Mouse (Mus musculus) erythroblast, embryonic 14.5 days (primary cell): ENCODE data around the gene N4bp2l2. TPM values are rescaled to one million over a fixed set of nuclear protein-coding genes. Genes with fewer than 3 reads are reported as not detected.

Experiments
- H3K27me3 ChIP-seq: 2 replicates; pipeline ENCODE4 v1.6.1; 2012; ENCODE audit warnings: inconsistent platforms; ENCODE audit not compliant: control insufficient read depth
- H3K36me3 ChIP-seq: 2 replicates; pipeline ENCODE4 v1.6.1; 2012; ENCODE audit warnings: mild to moderate bottlenecking, inconsistent platforms; ENCODE audit not compliant: control insufficient read depth
- H3K4me1 ChIP-seq: 2 replicates; pipeline ENCODE4 v1.6.1; 2012; ENCODE audit warnings: inconsistent platforms; ENCODE audit not compliant: control insufficient read depth
- H3K4me3 ChIP-seq: replicated peaks from 2 replicates; pipeline ENCODE3; 2012; ENCODE audit warnings: moderate library complexity, mild to moderate bottlenecking, inconsistent platforms
- H3K9me3 ChIP-seq: 2 replicates; pipeline ENCODE4 v1.6.1; 2012; ENCODE audit warnings: low read length, inconsistent platforms, mixed read lengths; ENCODE audit not compliant: control insufficient read depth
- GATA1 ChIP-seq: IDR thresholded peaks from 2 replicates; pipeline ENCODE4 v1.6.1; 2012; ENCODE audit warnings: low read length, inconsistent platforms, mixed read lengths
- TAL1 ChIP-seq: IDR thresholded peaks from 3 replicates; pipeline ENCODE4 v1.6.1; 2012; ENCODE audit warnings: low read length, inconsistent platforms, mixed read lengths
- polyA plus RNA-seq: library from polyadenylated mRNA; stranded (reverse); fragments of >175 nt; gene quantifications from 2 replicates; pipeline ENCODE4 v1.2.3, GENCODE M21; 2012

Gene N4bp2l2
- polyA plus RNA-seq, 1 experiment, result 1.5 TPM

- no peak for TF ChIP-seq TAL1
- TF ChIP-seq GATA1, result no peak
- peaks cover 39% of the 10 kb centered on the region for H3K4me1 ChIP-seq
Measured at GRCm38 (mm10) chr5:150574885-150575284, 91.1 kb downstream of the N4bp2l2 start.

GRCm38 (mm10) chr5:150574403-150574802 is 91.6 kb downstream of the N4bp2l2 start:
- peaks cover 78% of the 10 kb centered on the region for H3K36me3 ChIP-seq
- no peaks in the 10 kb centered on the region for H3K27me3 ChIP-seq
- H3K4me1 ChIP-seq, result peaks cover 34% of the 10 kb centered on the region
- H3K9me3 ChIP-seq, result no peaks in the 10 kb centered on the region
- TF ChIP-seq GATA1 (no peak), TAL1 (no peak)
- H3K4me3 ChIP-seq, result no peak overlapping the region

More at GRCm38 (mm10) chr5:150574885-150575284, 91.1 kb downstream of the N4bp2l2 start:
- no peaks in the 10 kb centered on the region for H3K9me3 ChIP-seq
- no peaks in the 10 kb centered on the region for H3K27me3 ChIP-seq
- H3K36me3 ChIP-seq, result peaks cover 73% of the 10 kb centered on the region
- H3K4me3 ChIP-seq, result no peak overlapping the region

- no peaks in the 10 kb centered on the region for H3K27me3 ChIP-seq
- peaks cover 95% of the 10 kb centered on the region for H3K36me3 ChIP-seq
- H3K9me3 ChIP-seq, result no peaks in the 10 kb centered on the region
- no peak for TF ChIP-seq TAL1
- no peak for TF ChIP-seq GATA1
- H3K4me1 ChIP-seq, result no peaks in the 10 kb centered on the region
- no peak overlapping the region for H3K4me3 ChIP-seq
Measured at GRCm38 (mm10) chr5:150570496-150571219, 95.3 kb downstream of the N4bp2l2 start.

GRCm38 (mm10) chr5:150566971-150567370 is 99.0 kb downstream of the N4bp2l2 start:
- H3K4me1 ChIP-seq, result no peaks in the 10 kb centered on the region
- H3K9me3 ChIP-seq, result no peaks in the 10 kb centered on the region
- H3K27me3 ChIP-seq, result no peaks in the 10 kb centered on the region
- peaks cover 97% of the 10 kb centered on the region for H3K36me3 ChIP-seq
- TF ChIP-seq TAL1, result no peak
- TF ChIP-seq GATA1, result no peak
- no peak overlapping the region for H3K4me3 ChIP-seq

GRCm38 (mm10) chr5:150566226-150566625 is 99.8 kb downstream of the N4bp2l2 start:
- Histone ChIP-seq H3K9me3 (no peaks in the 10 kb centered on the region), H3K4me1 (peaks cover 4% of the 10 kb centered on the region; the same call in 1 of the 2 replicates), H3K27me3 (no peaks in the 10 kb centered on the region), H3K4me3 (no peak overlapping the region), H3K36me3 (peaks cover 98% of the 10 kb centered on the region)
- TF ChIP-seq GATA1 (no peak), TAL1 (no peak)

GRCm38 (mm10) chr5:150564426-150564825 is 101.6 kb downstream of the N4bp2l2 start:
- TF ChIP-seq GATA1 (no peak), TAL1 (no peak)
- Histone ChIP-seq H3K36me3 (peaks cover 98% of the 10 kb centered on the region), H3K4me1 (peaks cover 4% of the 10 kb centered on the region; the same call in 1 of the 2 replicates), H3K27me3 (no peaks in the 10 kb centered on the region), H3K9me3 (no peaks in the 10 kb centered on the region), H3K4me3 (no peak overlapping the region)

GRCm38 (mm10) chr5:150561783-150562182 is 104.2 kb downstream of the N4bp2l2 start:
- Histone ChIP-seq H3K9me3 (no peaks in the 10 kb centered on the region), H3K27me3 (no peaks in the 10 kb centered on the region), H3K4me1 (peaks cover 4% of the 10 kb centered on the region; the same call in 1 of the 2 replicates), H3K4me3 (no peak overlapping the region), H3K36me3 (peaks cover 99% of the 10 kb centered on the region)
- TF ChIP-seq TAL1 (no peak), GATA1 (no peak)

- Histone ChIP-seq H3K4me3 (no peak overlapping the region), H3K27me3 (no peaks in the 10 kb centered on the region), H3K9me3 (no peaks in the 10 kb centered on the region), H3K36me3 (peaks cover 98% of the 10 kb centered on the region), H3K4me1 (peaks cover 4% of the 10 kb centered on the region; the same call in 1 of the 2 replicates)
- TF ChIP-seq GATA1, result no peak
Measured at GRCm38 (mm10) chr5:150561376-150561775, 104.6 kb downstream of the N4bp2l2 start.

GRCm38 (mm10) chr5:150560851-150561250 is 105.1 kb downstream of the N4bp2l2 start:
- TF ChIP-seq TAL1 (no peak), GATA1 (no peak)
- H3K9me3 ChIP-seq, result no peaks in the 10 kb centered on the region
- H3K4me3 ChIP-seq, result no peak overlapping the region
- peaks cover 4% of the 10 kb centered on the region; the same call in 1 of the 2 replicates for H3K4me1 ChIP-seq
- H3K27me3 ChIP-seq, result no peaks in the 10 kb centered on the region
- peaks cover 97% of the 10 kb centered on the region for H3K36me3 ChIP-seq
